Mouse (Mus musculus) hindbrain, embryonic 11.5 days (tissue): ENCODE results near the gene Tbc1d22a. TPM values are rescaled to one million over a fixed set of nuclear protein-coding genes. Genes with fewer than 3 reads are reported as not detected.
A peak's percentile ranks its signal among the peaks of the same experiment; 100 is the strongest.
"Not testable (repeated sequence)": the region's sequence is repeated elsewhere in the genome, so short reads cannot be mapped to it uniquely, and the experiment has no call there.

Source experiments
- ATAC-seq: fragments of 200-750 bp; cut with Nextera tagmentation; 2 replicates; pipeline ENCODE4 v1.8.0; 2017; ENCODE audit warnings: mild to moderate bottlenecking, moderate TSS enrichment, moderate library complexity; ENCODE audit not compliant: low FRiP score
- DNase-seq: peaks from one replicate; pipeline ENCODE4 v3.0.0-alpha.2; 2015; ENCODE audit warnings: low spot score
- H3K27ac ChIP-seq: fragments of 300-500 bp; sonication (generic); 2 replicates; pipeline ENCODE4 v1.5.1; 2014; ENCODE audit warnings: mild to moderate bottlenecking, low read depth, low read length
- H3K27me3 ChIP-seq: fragments of 300-500 bp; sonication (generic); 2 replicates; pipeline ENCODE4 v1.6.1; 2014; ENCODE audit warnings: mild to moderate bottlenecking, low read length, moderate library complexity, mixed read lengths; ENCODE audit not compliant: control insufficient read depth, insufficient read depth
- H3K36me3 ChIP-seq: fragments of 300-500 bp; sonication (generic); 2 replicates; pipeline ENCODE4 v1.6.1; 2014; ENCODE audit warnings: mild to moderate bottlenecking, low read length, moderate library complexity, mixed read lengths; ENCODE audit not compliant: control insufficient read depth, insufficient read depth
- H3K4me1 ChIP-seq: fragments of 300-500 bp; sonication (generic); replicated peaks from 2 replicates; pipeline ENCODE4 v1.6.1; 2014; ENCODE audit warnings: low read length, mixed read lengths; ENCODE audit not compliant: control insufficient read depth, insufficient read depth
- H3K4me2 ChIP-seq: fragments of 300-500 bp; sonication (generic); replicated peaks from 2 replicates; pipeline ENCODE4 v1.6.1; 2014; ENCODE audit warnings: mild to moderate bottlenecking, low read depth, low read length
- H3K4me3 ChIP-seq: fragments of 300-500 bp; sonication (generic); 2 replicates; pipeline ENCODE4 v1.5.1; 2014; ENCODE audit warnings: low read depth, low read length
- H3K9ac ChIP-seq: fragments of 300-500 bp; sonication (generic); 2 replicates; pipeline ENCODE4 v1.6.1; 2014; ENCODE audit warnings: low read depth, low read length
- H3K9me3 ChIP-seq: fragments of 300-500 bp; sonication (generic); 2 replicates; pipeline ENCODE4 v1.6.1; 2016; ENCODE audit warnings: low read length; ENCODE audit not compliant: control insufficient read depth
- WGBS: fragments of 180-500 bp; shearing (Covaris S2); extraction: QIAGEN DNeasy Blood & Tissue Kit; methylation state at CpG from one replicate; pipeline ENCODE4 v1.1.7; 2014; 5-methylcytosine and 5-hydroxymethylcytosine counted together
- polyA plus RNA-seq: library from polyadenylated mRNA; unstranded; fragments of >200 nt; fragmentation: Nextera tagmentation; extraction: Ambion mirVana; gene quantifications from 2 replicates; pipeline ENCODE4 v1.2.1, GENCODE M21; 2014

The Tbc1d22a gene
- polyA plus RNA-seq, 1 experiment from 2014 or later: 7.3 TPM

- H3K4me1 ChIP-seq, H3K4me3 ChIP-seq, H3K9ac ChIP-seq, H3K27ac ChIP-seq, H3K4me2 ChIP-seq, H3K27me3 ChIP-seq, H3K36me3 ChIP-seq, ATAC-seq, DNase-seq, H3K9me3 ChIP-seq: not testable (repeated sequence)
- 76% methylated on average over 2 of the region's 2 CpGs for WGBS
These were observed 36.5 kb upstream of the Tbc1d22a start for GRCm38 (mm10) chr15:86177703-86178251.

DNA sequence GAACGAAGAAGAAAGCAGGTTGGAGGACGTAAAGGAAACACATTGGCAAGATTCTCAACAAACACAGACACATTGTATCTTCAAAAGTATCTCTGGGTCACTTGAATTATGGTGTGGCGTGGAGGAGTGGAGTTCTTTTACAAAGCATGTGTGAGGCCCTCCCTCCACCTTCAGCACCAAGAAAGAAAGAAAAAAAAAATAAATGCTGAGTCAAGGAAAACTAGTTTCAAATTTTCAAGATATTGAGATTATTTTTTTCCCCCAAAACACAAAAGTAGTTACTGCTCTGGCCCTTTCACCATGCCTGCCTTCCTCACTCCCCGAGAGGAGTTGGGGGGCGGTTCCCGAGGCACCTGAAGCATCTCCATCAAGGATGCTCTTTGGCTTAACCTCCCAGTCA lies 35.7 kb upstream of the Tbc1d22a start:
- Histone ChIP-seq H3K36me3 (no peaks in the 10 kb centered on the region), H3K4me3 (no peak overlapping the region), H3K27me3 (no peaks in the 10 kb centered on the region), H3K27ac (no peak overlapping the region), H3K4me2 (no peak overlapping the region), H3K9me3 (no peaks in the 10 kb centered on the region), H3K9ac (no peak overlapping the region), H3K4me1 (no peaks in the 10 kb centered on the region)
- WGBS: 86% methylated on average over 6 of the region's 6 CpGs
- ATAC-seq: no peak
- DNase-seq: no peak

DNA sequence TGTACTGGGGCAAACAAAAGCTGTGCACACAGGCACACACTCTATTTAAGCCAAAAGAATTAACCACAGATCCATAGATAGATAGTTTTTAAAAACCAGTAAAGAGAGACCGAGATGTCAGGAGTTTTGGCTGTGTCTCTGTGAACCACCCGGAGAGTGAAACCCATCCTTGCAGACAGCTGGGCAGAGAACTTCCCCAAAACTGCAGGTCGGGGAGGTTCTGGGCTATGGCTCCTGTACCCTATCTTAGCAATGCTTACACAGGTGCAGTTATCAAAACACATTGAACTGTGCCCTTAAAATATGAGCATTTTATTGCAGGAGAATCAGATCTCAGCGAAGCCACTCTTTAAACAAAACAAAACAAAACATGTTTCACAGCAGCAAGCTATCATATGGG lies 33.8 kb upstream of the Tbc1d22a start:
- Histone ChIP-seq H3K9ac (no peak overlapping the region), H3K36me3 (no peaks in the 10 kb centered on the region), H3K9me3 (no peaks in the 10 kb centered on the region), H3K4me3 (no peak overlapping the region), H3K4me2 (no peak overlapping the region), H3K4me1 (0 out of 2 replicates have a peak, but pooled peaks cover 2% of the 10 kb centered on the region), H3K27me3 (no peaks in the 10 kb centered on the region), H3K27ac (no peak overlapping the region)
- DNase-seq (no peak), ATAC-seq (no peak)
- 87% methylated on average over 4 of the region's 4 CpGs for WGBS

GRCm38 (mm10) chr15:86181321-86181720 lies 32.9 kb upstream of the Tbc1d22a start:
- not testable (repeated sequence) for H3K27ac ChIP-seq, H3K4me1 ChIP-seq, H3K36me3 ChIP-seq, H3K4me3 ChIP-seq, H3K4me2 ChIP-seq, DNase-seq, H3K9me3 ChIP-seq, H3K9ac ChIP-seq, H3K27me3 ChIP-seq, ATAC-seq
- WGBS: 88% methylated on average over 3 of the region's 3 CpGs

GRCm38 (mm10) chr15:86181941-86182439 lies 32.3 kb upstream of the Tbc1d22a start:
- Histone ChIP-seq H3K36me3 (no peaks in the 10 kb centered on the region), H3K27ac (no peak overlapping the region), H3K4me2 (no peak overlapping the region), H3K9ac (no peak overlapping the region), H3K27me3 (no peaks in the 10 kb centered on the region), H3K4me3 (no peak overlapping the region), H3K9me3 (no peaks in the 10 kb centered on the region), H3K4me1 (0 out of 2 replicates have a peak, but pooled peaks cover 2% of the 10 kb centered on the region)
- no peak for DNase-seq
- ATAC-seq: no peak
- 60% methylated on average over 11 of the region's 11 CpGs for WGBS

GRCm38 (mm10) chr15:86182646-86183045 lies 31.6 kb upstream of the Tbc1d22a start:
- Histone ChIP-seq H3K27ac (no peak overlapping the region), H3K4me2 (no peak overlapping the region), H3K36me3 (no peaks in the 10 kb centered on the region), H3K9me3 (no peaks in the 10 kb centered on the region), H3K4me3 (no peak overlapping the region), H3K4me1 (0 out of 2 replicates have a peak, but pooled peaks cover 2% of the 10 kb centered on the region), H3K27me3 (no peaks in the 10 kb centered on the region), H3K9ac (no peak overlapping the region)
- no peak for DNase-seq
- no peak for ATAC-seq
- WGBS: 56% methylated on average over 13 of the region's 13 CpGs

DNA sequence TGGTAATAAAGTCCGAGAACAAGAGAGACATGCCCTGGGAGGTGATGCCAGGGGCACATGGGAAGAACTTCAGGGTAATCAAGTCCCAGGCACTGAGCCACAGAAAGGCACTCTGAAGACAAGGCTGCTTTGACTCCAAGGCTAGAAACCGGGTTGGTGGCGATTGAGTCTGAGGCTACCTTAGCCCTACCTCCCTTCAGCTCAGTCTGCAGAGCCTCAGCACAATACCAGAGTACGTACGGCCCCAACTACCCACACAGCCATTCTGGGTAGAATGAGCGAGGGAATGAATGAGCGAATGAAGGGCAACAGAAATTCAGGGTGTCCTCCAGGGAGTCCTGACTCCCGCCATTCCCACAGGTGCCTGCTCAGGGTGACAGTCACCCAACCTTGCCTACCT lies 30.8 kb upstream of the Tbc1d22a start:
- Histone ChIP-seq H3K9ac (no peak overlapping the region), H3K4me2 (no peak overlapping the region), H3K4me3 (no peak overlapping the region), H3K9me3 (no peaks in the 10 kb centered on the region), H3K27me3 (no peaks in the 10 kb centered on the region), H3K4me1 (0 out of 2 replicates have a peak, but pooled peaks cover 2% of the 10 kb centered on the region), H3K36me3 (no peaks in the 10 kb centered on the region), H3K27ac (no peak overlapping the region)
- DNase-seq: no peak
- 93% methylated on average over 8 of the region's 8 CpGs for WGBS
- no peak for ATAC-seq

DNA sequence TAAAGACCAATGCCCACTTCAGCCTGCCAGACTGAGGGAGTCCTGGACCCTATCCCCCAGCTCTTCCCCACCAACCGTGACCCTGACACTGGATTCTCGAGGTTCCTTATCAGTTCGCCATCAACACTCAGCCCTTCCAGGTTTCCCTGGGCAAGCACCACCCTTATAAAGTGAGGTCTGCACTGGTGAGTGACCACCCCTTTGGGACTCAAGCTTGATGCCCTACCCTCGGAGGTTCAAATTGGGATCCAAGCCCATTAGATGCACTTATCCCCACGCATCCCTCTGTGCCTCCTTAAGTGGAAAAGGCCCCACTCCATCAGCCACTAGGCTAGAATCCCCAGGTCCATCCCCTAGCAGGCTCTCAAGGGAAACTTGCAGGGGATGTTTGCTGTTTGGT lies 30.2 kb upstream of the Tbc1d22a start:
- DNase-seq (no peak), ATAC-seq (no peak)
- Histone ChIP-seq H3K36me3 (no peaks in the 10 kb centered on the region), H3K27ac (no peak overlapping the region), H3K9ac (no peak overlapping the region), H3K4me2 (peak overlapping the region; percentile 87; the same call in 1 of the 2 replicates), H3K27me3 (no peaks in the 10 kb centered on the region), H3K4me3 (no peak overlapping the region; the same call in 1 of the 2 replicates), H3K4me1 (0 out of 2 replicates have a peak, but pooled peaks cover 2% of the 10 kb centered on the region), H3K9me3 (no peaks in the 10 kb centered on the region)
- 77% methylated on average over 5 of the region's 5 CpGs for WGBS
